Mouse (Mus musculus): Measurements from ENCODE around the gene Reg3a. TPM values are rescaled to one million over a fixed set of nuclear protein-coding genes. Genes with fewer than 3 reads are reported as not detected.
"Not testable (repeated sequence)": the region's sequence is repeated elsewhere in the genome, so short reads cannot be mapped to it uniquely, and the experiment has no call there.

Reg3a gene
- total and polyA plus RNA-seq, 2 experiments from 2014 or later = 0.16 TPM; not detected in 1

GRCm38 (mm10) chr6:78385609-78386008 lies 5.1 kb downstream of the Reg3a start:
- DNase-seq (ENCODE audit: low spot score) (no peak), ATAC-seq (no peak)
- Histone ChIP-seq H3K9ac (replicated peaks; ENCODE audit: low read length) (no peak overlapping the region), H3K9me3 (ENCODE audit: low read length) (no peaks in the 10 kb centered on the region), H3K4me1 (ENCODE audit: insufficient read depth, low read length) (no peaks in the 10 kb centered on the region), H3K4me3 (ENCODE audit: low read length) (no peak overlapping the region), H3K27me3 (ENCODE audit: insufficient read depth, low read length) (no peaks in the 10 kb centered on the region), H3K36me3 (ENCODE audit: insufficient read depth, low read length) (no peaks in the 10 kb centered on the region), H3K27ac (no peak overlapping the region), H3K4me2 (ENCODE audit: low read depth, low read length) (no peak overlapping the region)
- whole genome bisulfite sequencing = 68% methylated on average over 3 of the region's 3 CpGs
- TF ChIP-seq CTCF (IDR thresholded peaks at IDR 0.05; ENCODE audit: low read depth) = no peak

GRCm38 (mm10) chr6:78395323-78395722 lies 14.8 kb downstream of the Reg3a start, which contains the start of gene Reg2:
Reg2 (plus strand) TSS chr6:78395623.
- H3K27me3 ChIP-seq (ENCODE audit: insufficient read depth, low read length); H3K9me3 ChIP-seq (ENCODE audit: low read length); H3K4me1 ChIP-seq (ENCODE audit: insufficient read depth, low read length); H3K36me3 ChIP-seq (ENCODE audit: insufficient read depth, low read length); ATAC-seq; DNase-seq (ENCODE audit: low spot score); H3K4me2 ChIP-seq (ENCODE audit: low read depth, low read length); H3K4me3 ChIP-seq (ENCODE audit: low read length); H3K27ac ChIP-seq; H3K9ac ChIP-seq (replicated peaks; ENCODE audit: low read length): not testable (repeated sequence)
- WGBS = 98% methylated on average over 4 of the region's 17 CpGs

GRCm38 (mm10) chr6:78422411-78422810 lies 41.9 kb downstream of the Reg3a start, which contains the start of gene Reg1:
Reg1 (plus strand) TSS chr6:78422711.
- H3K4me3 ChIP-seq (ENCODE audit: low read length); H3K4me1 ChIP-seq (ENCODE audit: insufficient read depth, low read length); H3K9me3 ChIP-seq (ENCODE audit: low read length); H3K27me3 ChIP-seq (ENCODE audit: insufficient read depth, low read length); DNase-seq (ENCODE audit: low spot score); ATAC-seq; H3K36me3 ChIP-seq (ENCODE audit: insufficient read depth, low read length); H3K4me2 ChIP-seq (ENCODE audit: low read depth, low read length); H3K27ac ChIP-seq; H3K9ac ChIP-seq (replicated peaks; ENCODE audit: low read length): not testable (repeated sequence)

- Histone ChIP-seq H3K9me3 (ENCODE audit: low read length) (no peaks in the 10 kb centered on the region), H3K36me3 (ENCODE audit: insufficient read depth, low read length) (no peaks in the 10 kb centered on the region), H3K4me3 (ENCODE audit: low read length) (no peak overlapping the region), H3K4me1 (ENCODE audit: insufficient read depth, low read length) (no peaks in the 10 kb centered on the region), H3K27me3 (ENCODE audit: insufficient read depth, low read length) (no peaks in the 10 kb centered on the region), H3K27ac (no peak overlapping the region), H3K9ac (replicated peaks; ENCODE audit: low read length) (no peak overlapping the region), H3K4me2 (ENCODE audit: low read depth, low read length) (no peak overlapping the region)
- TF ChIP-seq CTCF (IDR thresholded peaks at IDR 0.05; ENCODE audit: low read depth) = no peak
- WGBS = 71% methylated on average over 3 of the region's 3 CpGs
- ATAC-seq (no peak), DNase-seq (ENCODE audit: low spot score) (no peak)
Measured at GRCm38 (mm10) chr6:78425497-78425896, 45.0 kb downstream of the Reg3a start.

Other genes starting within 250 kb of the Reg3a start
- gene Reg3b, start 10.1 kb upstream of the Reg3a start, total RNA-seq (2014; rRNA removed) = 3.2 and 7.7 TPM in 2 replicates
- gene Reg3b, start 10.1 kb upstream of the Reg3a start, polyA plus RNA-seq (2015; fragmentation: Nextera tagmentation; extraction: Ambion mirVana) = 10.5 TPM in 2 replicates
- not detected in 2 replicates for gene Reg3d, start 1.8 kb upstream of the Reg3a start, total RNA-seq (2014; rRNA removed)
- gene Reg3d, start 1.8 kb upstream of the Reg3a start, polyA plus RNA-seq (2015; fragmentation: Nextera tagmentation; extraction: Ambion mirVana) = not detected in 2 replicates
- not detected in 2 replicates for gene Reg2, start 14.9 kb downstream of the Reg3a start, total RNA-seq (2014; rRNA removed)
- not detected in 2 replicates for gene Reg2, start 14.9 kb downstream of the Reg3a start, polyA plus RNA-seq (2015; fragmentation: Nextera tagmentation; extraction: Ambion mirVana)
- not detected in 2 replicates for gene Reg1, start 42.0 kb downstream of the Reg3a start, total RNA-seq (2014; rRNA removed)
- not detected in 2 replicates for gene Reg1, start 42.0 kb downstream of the Reg3a start, polyA plus RNA-seq (2015; fragmentation: Nextera tagmentation; extraction: Ambion mirVana)
- gene Reg3g, start 88.2 kb downstream of the Reg3a start, total RNA-seq (2014; rRNA removed) = not detected in 2 replicates
- gene Reg3g, start 88.2 kb downstream of the Reg3a start, polyA plus RNA-seq (2015; fragmentation: Nextera tagmentation; extraction: Ambion mirVana) = not detected in 2 replicates